In genomic region chr10:81350351-81351063, GRCm38 (mm10) we compare ENCODE assay signal across 8 mouse cellular contexts. TPM values are rescaled to one million over a fixed set of nuclear protein-coding genes. Genes with fewer than 3 reads are reported as not detected.
DNase-seq lines count a peak whose midpoint lies in the region; ATAC-seq lines count a peak whose summit lies in the region.

Gene Hmg20b, minus strand, starts transcription at chr10:81350480.

- peak within 1 kb of the TSS; percentile 67 to 85 for H3K4me3 ChIP-seq in heart, embryonic 14.5 days (ENCODE audit: control insufficient read depth in 1 of 2, insufficient read depth in 1 of 2, low read depth in 1 of 2, low read length in 2 of 2)
- H3K4me3 ChIP-seq in liver, embryonic 13.5 days (replicated peaks): peak within 1 kb of the TSS; percentile 90
- H3K4me3 ChIP-seq in stomach, embryonic 16.5 days (replicated peaks; ENCODE audit: low read length): peak within 1 kb of the TSS; percentile 79

- under 1% methylated on average over 54 of the region's 54 CpGs for WGBS in heart, embryonic 14.5 days
- under 1% methylated on average over 54 of the region's 54 CpGs for WGBS in liver, embryonic 13.5 days (ENCODE audit: insufficient replicate concordance)
- WGBS in stomach, embryonic 16.5 days: under 1% methylated on average over 54 of the region's 54 CpGs

- peaks cover 31% of the 10 kb centered on the region for H3K36me3 ChIP-seq in heart, embryonic 14.5 days (ENCODE audit: control insufficient read depth, insufficient read depth, low read length)
- peaks cover 14% of the 10 kb centered on the region for H3K36me3 ChIP-seq in liver, embryonic 13.5 days
- H3K36me3 ChIP-seq in stomach, embryonic 16.5 days (ENCODE audit: control insufficient read depth, insufficient read depth, low read length): peaks cover 12% of the 10 kb centered on the region; the same call in 1 of the 2 replicates

- ATAC-seq in CD4-positive, CD25-positive, alpha-beta regulatory T cell, adult 4 months: peak; percentile 95
- ATAC-seq in heart, embryonic 14.5 days (ENCODE audit: insufficient number of reproducible peaks, insufficient read depth, low FRiP score, low read depth): peak; percentile 93
- ATAC-seq in liver, embryonic 13.5 days (ENCODE audit: low read depth): peak; percentile 90
- peak; percentile 95 for ATAC-seq in stomach, embryonic 16.5 days (ENCODE audit: insufficient read depth, low FRiP score)

- peak within 1 kb of the TSS; percentile 52 to 84 for H3K27ac ChIP-seq in heart, embryonic 14.5 days (replicated peaks in 1 of 2; ENCODE audit: control insufficient read depth in 1 of 2, insufficient read depth in 1 of 2, low read depth in 2 of 2, low read length in 2 of 2)
- peak within 1 kb of the TSS; percentile 93 for H3K27ac ChIP-seq in liver, embryonic 13.5 days
- peak within 1 kb of the TSS; percentile 88 for H3K27ac ChIP-seq in stomach, embryonic 16.5 days (ENCODE audit: low read length)

- H3K4me1 ChIP-seq in heart, embryonic 14.5 days (ENCODE audit: control insufficient read depth in 2 of 2, insufficient read depth in 2 of 2, low read length in 2 of 2): peaks cover 17 to 28% of the 10 kb centered on the region in 2 experiments
- peaks cover 82% of the 10 kb centered on the region for H3K4me1 ChIP-seq in liver, embryonic 13.5 days (replicated peaks)
- peaks cover 31% of the 10 kb centered on the region for H3K4me1 ChIP-seq in stomach, embryonic 16.5 days (ENCODE audit: control insufficient read depth, insufficient read depth, low read length)

- peak within 1 kb of the TSS; percentile 96 for H3K9ac ChIP-seq in heart, embryonic 14.5 days (ENCODE audit: low read length)
- H3K9ac ChIP-seq in liver, embryonic 13.5 days: peak within 1 kb of the TSS; percentile 96
- peak within 1 kb of the TSS; percentile 95 for H3K9ac ChIP-seq in stomach, embryonic 16.5 days (ENCODE audit: low read length)

- H3K9me3 ChIP-seq in heart, embryonic 14.5 days (ENCODE audit: control insufficient read depth, low read length): no peaks in the 10 kb centered on the region
- no peaks in the 10 kb centered on the region for H3K9me3 ChIP-seq in liver, embryonic 13.5 days (replicated peaks)
- H3K9me3 ChIP-seq in stomach, embryonic 16.5 days (replicated peaks; ENCODE audit: control insufficient read depth, low read length): no peaks in the 10 kb centered on the region

- no peaks in the 10 kb centered on the region for H3K27me3 ChIP-seq in heart, embryonic 14.5 days (ENCODE audit: control insufficient read depth, insufficient read depth, low read length)
- H3K27me3 ChIP-seq in liver, embryonic 13.5 days: peaks cover 7% of the 10 kb centered on the region
- no peaks in the 10 kb centered on the region for H3K27me3 ChIP-seq in stomach, embryonic 16.5 days (ENCODE audit: control insufficient read depth, insufficient read depth, low read length)

- peak within 1 kb of the TSS; percentile 98 for H3K4me2 ChIP-seq in heart, embryonic 14.5 days (ENCODE audit: low read length)
- peak within 1 kb of the TSS; percentile 98 for H3K4me2 ChIP-seq in liver, embryonic 13.5 days
- H3K4me2 ChIP-seq in stomach, embryonic 16.5 days (ENCODE audit: low read depth, low read length): peak within 1 kb of the TSS; percentile 94

- DNase-seq in c-Kit-negative CD71-positive TER-119-positive erythroid progenitor cells, embryonic 14.5 days (ENCODE audit: low read depth, low spot score): peak; percentile 98
- peak; percentile 98 for DNase-seq in fibroblast of lung, adult 2 months (ENCODE audit: low read depth)
- DNase-seq in kidney, postnatal 14 days: peak; percentile 100
- peak; percentile 99 for DNase-seq in liver, embryonic 13.5 days
- peak; percentile 96 for DNase-seq in neural tube, embryonic 10.5 days (ENCODE audit: extremely low spot score, low spot score)

RNA-seq across cellular contexts. Expression of gene Hmg20b, which starts in this region (rescaled TPM):
- polyA plus RNA-seq in CD4-positive, CD25-positive, alpha-beta regulatory T cell, adult 4 months (2017; shearing (Covaris generic)): 10 to 100 TPM; 14.4 to 17.3 TPM
- 94.2 and 97.0 TPM in 2 replicates for polyA plus RNA-seq in heart, embryonic 14.5 days (2014; fragmentation: Nextera tagmentation; extraction: Ambion mirVana)
- polyA plus RNA-seq in liver, embryonic 13.5 days (2015; fragmentation: Nextera tagmentation; extraction: Ambion mirVana): 27.1 and 30.3 TPM in 2 replicates
- 67.7 and 70.2 TPM in 2 replicates for polyA plus RNA-seq in stomach, embryonic 16.5 days (2015; fragmentation: Nextera tagmentation; extraction: Ambion mirVana)

Comparison
In these comparisons a context has a peak if more than half of its experiments do, and no peak if none do; other contexts are left out.
1. Peak in every context shown above with its lines: DNase-seq, ATAC-seq, H3K4me3 ChIP-seq and H3K27ac ChIP-seq.